Mouse (Mus musculus) right cerebral cortex, postnatal 36 days (tissue): ENCODE measurements at regions not wholly inside any gene's neighbourhood (a gene's known extent, or its start where the extent isn't known, plus 50 kb on each side); places are given as distances from the start of the nearest gene placed in this dataset.

Experiments
- DNase-seq, 2 experiments: peaks; one replicate each; pipeline ENCODE4 v3.0.0; 2022; ENCODE audit warnings: low spot score in 2 of 2, mixed read lengths in 1 of 2

- no peak for DNase-seq
Observed at GRCm38 (mm10) chr3:51135581-51135980, 88.7 kb upstream of the Noct start.

- no peak for DNase-seq
Observed at GRCm38 (mm10) chr3:51137730-51138312, 86.4 kb upstream of the Noct start.

- DNase-seq, result no peak
Observed at GRCm38 (mm10) chr3:51145985-51146384, 78.3 kb upstream of the Noct start.

- DNase-seq, result no peak
Observed at GRCm38 (mm10) chr3:51150012-51150411, 74.2 kb upstream of the Noct start.

- no peak for DNase-seq
Observed at GRCm38 (mm10) chr3:51151104-51151503, 73.1 kb upstream of the Noct start.

- DNase-seq, result no peak
Observed at GRCm38 (mm10) chr3:51155621-51156020, 68.6 kb upstream of the Noct start.

- DNase-seq, result peak; percentile 13 to 38
Observed at GRCm38 (mm10) chr3:51156386-51157290, 67.6 kb upstream of the Noct start.

- DNase-seq, result no peak
Observed at GRCm38 (mm10) chr3:51157291-51157650, 67.0 kb upstream of the Noct start.

GRCm38 (mm10) chr3:51158449-51158848 is 65.8 kb upstream of the Noct start:
- DNase-seq, result no peak

- DNase-seq, result no peak
Observed at GRCm38 (mm10) chr3:51159322-51159721, 64.9 kb upstream of the Noct start.

- DNase-seq, result no peak
Observed at GRCm38 (mm10) chr3:51159881-51160280, 64.4 kb upstream of the Noct start.

GRCm38 (mm10) chr3:51160625-51161024 is 63.6 kb upstream of the Noct start:
- DNase-seq, result no peak

GRCm38 (mm10) chr3:51169150-51169925 is 54.9 kb upstream of the Noct start:
- no peak for DNase-seq

- DNase-seq, result peak; percentile 79 to 81
Observed at GRCm38 (mm10) chr3:51170225-51170852, 53.9 kb upstream of the Noct start.
